Mouse (Mus musculus): ENCODE results near the gene BC052040. TPM values are rescaled to one million over a fixed set of nuclear protein-coding genes. Genes with fewer than 3 reads are reported as not detected.

Gene BC052040
- total and polyA plus RNA-seq, 3 experiments: 2.1 to 2.8 (median 2.3) TPM

- no peak for TF ChIP-seq POLR2A (IDR thresholded peaks at IDR 0.05; ENCODE audit: insufficient read depth, low read depth, low read length)
- no peak for TF ChIP-seq EP300 (IDR thresholded peaks at IDR 0.05; ENCODE audit: insufficient read depth, low read depth, low read length)
- no peak for TF ChIP-seq CTCF (IDR thresholded peaks at IDR 0.05)
- Histone ChIP-seq H3K27me3 (ENCODE audit: control insufficient read depth, insufficient read depth, low read length) (no peaks in the 10 kb centered on the region), H3K36me3 (ENCODE audit: control insufficient read depth, insufficient read depth, low read length) (peaks cover 3% of the 10 kb centered on the region; the same call in 1 of the 2 replicates), H3K27ac (no peak overlapping the region), H3K9ac (ENCODE audit: low read depth, low read length) (no peak overlapping the region), H3K4me1 (ENCODE audit: control insufficient read depth, insufficient read depth, low read length) (peaks cover 2% of the 10 kb centered on the region), H3K4me3 (no peak overlapping the region), H3K79me2 (replicated peaks; ENCODE audit: control insufficient read depth, insufficient read depth, low read length) (no peaks in the 10 kb centered on the region)
- intact Hi-C loops (cut with DNase I): no loop called here
- 91% methylated on average over 10 of the region's 10 CpGs for WGBS
- DNase-seq: no peak
These were observed 15.5 kb downstream of the BC052040 start for GRCm38 (mm10) chr2:115597017-115597416.

DNA sequence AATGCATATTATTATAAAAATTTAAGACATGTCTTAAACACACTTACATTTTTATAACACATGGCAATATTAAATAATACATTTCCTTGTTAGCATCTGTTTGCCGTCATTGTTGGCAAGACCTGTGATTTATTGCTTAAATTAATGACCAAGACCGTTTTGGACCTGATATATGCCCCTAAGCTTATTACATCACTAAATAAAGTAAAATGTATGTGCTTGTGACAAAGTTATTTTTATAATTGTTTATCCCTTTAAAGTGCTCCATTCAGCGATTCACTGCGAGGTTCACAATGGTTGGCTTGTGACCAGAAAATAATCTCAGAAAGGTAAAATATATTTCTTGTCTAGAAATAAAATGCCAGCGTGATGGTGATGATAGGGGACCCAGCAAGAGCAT lies 16.8 kb downstream of the BC052040 start:
- no peak overlapping the region for H3K9ac ChIP-seq (ENCODE audit: low read depth, low read length)
- TF ChIP-seq POLR2A (IDR thresholded peaks at IDR 0.05; ENCODE audit: insufficient read depth, low read depth, low read length): no peak
- TF ChIP-seq EP300 (IDR thresholded peaks at IDR 0.05; ENCODE audit: insufficient read depth, low read depth, low read length): no peak
- TF ChIP-seq CTCF (IDR thresholded peaks at IDR 0.05): no peak
- DNase-seq: no peak
- intact Hi-C loops (cut with DNase I): no loop called here
- WGBS: 79% methylated on average over 5 of the region's 5 CpGs
- no peak overlapping the region for H3K27ac ChIP-seq
- no peak overlapping the region for H3K4me3 ChIP-seq
- H3K27me3 ChIP-seq (ENCODE audit: control insufficient read depth, insufficient read depth, low read length): no peaks in the 10 kb centered on the region
- no peaks in the 10 kb centered on the region for H3K4me1 ChIP-seq (ENCODE audit: control insufficient read depth, insufficient read depth, low read length)
- H3K36me3 ChIP-seq (ENCODE audit: control insufficient read depth, insufficient read depth, low read length): no peaks in the 10 kb centered on the region
- no peaks in the 10 kb centered on the region for H3K79me2 ChIP-seq (replicated peaks; ENCODE audit: control insufficient read depth, insufficient read depth, low read length)

DNA sequence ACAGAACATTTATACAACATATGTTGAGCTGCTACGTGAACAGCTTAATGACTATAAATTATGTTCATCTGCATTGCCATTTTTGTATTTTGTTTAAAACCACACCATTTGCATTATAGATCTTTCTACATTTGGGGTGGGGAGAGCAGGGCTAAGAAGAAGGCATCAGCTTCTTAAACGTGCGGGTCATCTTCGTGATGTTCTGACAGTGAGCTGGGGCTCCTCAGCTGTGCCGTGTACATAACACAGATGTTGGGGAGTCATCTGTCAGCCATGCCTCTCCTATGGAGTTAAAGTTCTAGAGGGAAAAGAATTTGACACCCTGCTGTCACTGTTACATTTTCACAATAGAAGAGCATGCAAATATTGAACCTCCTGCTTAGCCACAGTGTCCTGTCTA lies 19.2 kb downstream of the BC052040 start:
- WGBS: 85% methylated on average over 5 of the region's 5 CpGs
- no peak for TF ChIP-seq CTCF (IDR thresholded peaks at IDR 0.05)
- no peak overlapping the region for H3K27ac ChIP-seq
- H3K9ac ChIP-seq (ENCODE audit: low read depth, low read length): no peak overlapping the region
- no peaks in the 10 kb centered on the region for H3K27me3 ChIP-seq (ENCODE audit: control insufficient read depth, insufficient read depth, low read length)
- intact Hi-C loops (cut with DNase I): no loop called here
- no peak overlapping the region for H3K4me3 ChIP-seq
- DNase-seq: no peak
- H3K79me2 ChIP-seq (replicated peaks; ENCODE audit: control insufficient read depth, insufficient read depth, low read length): no peaks in the 10 kb centered on the region
- H3K4me1 ChIP-seq (ENCODE audit: control insufficient read depth, insufficient read depth, low read length): peaks cover 1% of the 10 kb centered on the region; the same call in 1 of the 2 replicates
- no peaks in the 10 kb centered on the region for H3K36me3 ChIP-seq (ENCODE audit: control insufficient read depth, insufficient read depth, low read length)

DNA sequence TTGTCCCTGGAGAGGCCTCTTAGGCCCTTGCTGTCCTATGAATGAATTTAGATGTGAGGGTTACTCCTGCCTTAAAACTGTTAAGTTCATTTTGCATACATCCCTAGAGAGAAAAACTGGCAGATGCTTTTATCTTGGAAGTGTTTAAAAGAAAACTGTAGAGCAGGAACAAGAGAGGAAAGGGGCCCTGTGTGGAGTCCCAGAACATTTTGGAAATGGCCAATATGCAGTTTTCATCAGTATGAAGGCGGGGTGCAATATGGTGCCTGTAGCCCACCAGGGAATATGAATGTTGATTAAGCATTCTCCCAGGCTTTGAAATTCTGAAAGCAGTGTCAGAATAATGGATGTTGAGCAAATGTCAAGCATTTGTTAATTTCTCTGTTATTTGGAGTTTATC lies 19.8 kb downstream of the BC052040 start:
- Histone ChIP-seq H3K27ac (no peak overlapping the region), H3K4me3 (no peak overlapping the region), H3K27me3 (ENCODE audit: control insufficient read depth, insufficient read depth, low read length) (no peaks in the 10 kb centered on the region), H3K36me3 (ENCODE audit: control insufficient read depth, insufficient read depth, low read length) (no peaks in the 10 kb centered on the region), H3K4me1 (ENCODE audit: control insufficient read depth, insufficient read depth, low read length) (peaks cover 2% of the 10 kb centered on the region; the same call in 1 of the 2 replicates), H3K9ac (ENCODE audit: low read depth, low read length) (no peak overlapping the region), H3K79me2 (replicated peaks; ENCODE audit: control insufficient read depth, insufficient read depth, low read length) (no peaks in the 10 kb centered on the region)
- no peak for DNase-seq
- intact Hi-C loops (cut with DNase I): no loop called here
- whole genome bisulfite sequencing: 96% methylated on average over 1 of the region's 1 CpGs
- TF ChIP-seq CTCF (IDR thresholded peaks at IDR 0.05): no peak
- no peak for TF ChIP-seq EP300 (IDR thresholded peaks at IDR 0.05; ENCODE audit: insufficient read depth, low read depth, low read length)
- no peak for TF ChIP-seq POLR2A (IDR thresholded peaks at IDR 0.05; ENCODE audit: insufficient read depth, low read depth, low read length)

DNA sequence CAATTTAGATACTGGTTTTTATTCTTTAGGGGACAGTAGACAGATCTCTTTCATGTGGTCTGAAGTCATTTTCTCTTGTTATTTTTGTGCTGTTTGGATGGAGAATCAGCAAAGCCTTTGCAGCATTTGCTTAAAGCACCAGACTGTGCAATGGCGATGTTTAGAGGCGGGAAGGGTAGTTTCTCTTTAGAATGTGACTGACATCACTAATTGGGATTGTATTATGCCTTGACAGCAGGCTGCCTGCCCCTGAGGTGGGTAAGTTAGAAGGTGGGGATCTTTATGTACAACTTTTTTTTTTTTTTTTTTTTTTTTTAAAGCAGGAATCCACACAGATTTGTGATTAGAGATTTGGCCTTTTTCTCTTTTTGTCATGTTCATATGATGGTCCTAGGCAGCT lies 20.6 kb downstream of the BC052040 start:
- no peak overlapping the region for H3K4me3 ChIP-seq
- DNase-seq: no peak
- H3K4me1 ChIP-seq (ENCODE audit: control insufficient read depth, insufficient read depth, low read length): peaks cover 2% of the 10 kb centered on the region; the same call in 1 of the 2 replicates
- TF ChIP-seq EP300 (IDR thresholded peaks at IDR 0.05; ENCODE audit: insufficient read depth, low read depth, low read length): no peak
- no peak for TF ChIP-seq POLR2A (IDR thresholded peaks at IDR 0.05; ENCODE audit: insufficient read depth, low read depth, low read length)
- TF ChIP-seq CTCF (IDR thresholded peaks at IDR 0.05): no peak
- H3K9ac ChIP-seq (ENCODE audit: low read depth, low read length): no peak overlapping the region
- H3K27ac ChIP-seq: no peak overlapping the region
- no peaks in the 10 kb centered on the region for H3K36me3 ChIP-seq (ENCODE audit: control insufficient read depth, insufficient read depth, low read length)
- intact Hi-C loops (cut with DNase I): no loop called here
- H3K27me3 ChIP-seq (ENCODE audit: control insufficient read depth, insufficient read depth, low read length): no peaks in the 10 kb centered on the region
- WGBS: 95% methylated on average over 2 of the region's 2 CpGs
- H3K79me2 ChIP-seq (replicated peaks; ENCODE audit: control insufficient read depth, insufficient read depth, low read length): no peaks in the 10 kb centered on the region

DNA sequence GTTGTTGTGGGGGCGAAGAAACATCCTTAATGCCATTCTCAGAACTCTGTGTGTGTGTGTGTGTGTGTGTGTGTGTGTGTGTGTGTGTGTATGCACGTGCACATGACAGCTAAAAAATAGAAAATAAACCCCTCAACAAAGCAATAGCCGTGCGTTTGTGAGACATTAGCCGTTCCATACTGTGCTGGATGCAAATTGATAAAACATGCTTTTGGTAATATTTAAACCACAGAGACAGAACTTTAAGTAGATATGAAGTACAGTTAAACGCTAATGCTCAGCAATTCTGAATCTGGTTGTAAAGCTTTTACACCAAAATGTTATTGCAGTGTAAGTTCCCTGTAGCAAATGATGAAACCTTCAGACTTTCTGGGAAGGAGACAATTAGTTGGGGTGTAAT lies 22.6 kb downstream of the BC052040 start:
- TF ChIP-seq EP300 (IDR thresholded peaks at IDR 0.05; ENCODE audit: insufficient read depth, low read depth, low read length) (no peak), POLR2A (IDR thresholded peaks at IDR 0.05; ENCODE audit: insufficient read depth, low read depth, low read length) (no peak), CTCF (IDR thresholded peaks at IDR 0.05) (no peak)
- intact Hi-C loops (cut with DNase I): no loop called here
- H3K4me3 ChIP-seq: no peak overlapping the region
- H3K79me2 ChIP-seq (replicated peaks; ENCODE audit: control insufficient read depth, insufficient read depth, low read length): no peaks in the 10 kb centered on the region
- no peaks in the 10 kb centered on the region for H3K27me3 ChIP-seq (ENCODE audit: control insufficient read depth, insufficient read depth, low read length)
- H3K4me1 ChIP-seq (ENCODE audit: control insufficient read depth, insufficient read depth, low read length): peaks cover 2% of the 10 kb centered on the region; the same call in 1 of the 2 replicates
- DNase-seq: no peak
- no peak overlapping the region for H3K27ac ChIP-seq
- WGBS: 95% methylated on average over 6 of the region's 6 CpGs
- no peak overlapping the region for H3K9ac ChIP-seq (ENCODE audit: low read depth, low read length)
- no peaks in the 10 kb centered on the region for H3K36me3 ChIP-seq (ENCODE audit: control insufficient read depth, insufficient read depth, low read length)

Data from heart, adult 2 months (tissue).